Mouse (Mus musculus) frontal cortex, adult 2 months (tissue): ENCODE data around the gene Gpsm1. TPM values are rescaled to one million over a fixed set of nuclear protein-coding genes. Genes with fewer than 3 reads are reported as not detected.

Source experiments
- DNase-seq, 2 experiments: peaks; one replicate each; pipeline ENCODE4 v3.0.0; 2022; ENCODE audit warnings: low spot score in 1 of 2; ENCODE audit errors: extremely low spot score in 1 of 2
- polyA plus RNA-seq: library from polyadenylated mRNA; depleted of rRNA; stranded (reverse); fragments of >200 nt; gene quantifications from 2 replicates; pipeline ENCODE4 v1.2.3, GENCODE M21; 2012

The Gpsm1 gene
- polyA plus RNA-seq, 1 experiment: 248 TPM

GRCm38 (mm10) chr2:26330702-26331101, 15.4 kb downstream of the Gpsm1 start:
- no peak for DNase-seq

- no peak for DNase-seq
Measured at GRCm38 (mm10) chr2:26338302-26339203, 23.2 kb downstream of the Gpsm1 start.

- no peak for DNase-seq
Measured at GRCm38 (mm10) chr2:26339204-26339551, 23.9 kb downstream of the Gpsm1 start.

GRCm38 (mm10) chr2:26341510-26341981, 26.2 kb downstream of the Gpsm1 start:
- peak; percentile 50 to 57 for DNase-seq

GRCm38 (mm10) chr2:26342044-26342443, 26.7 kb downstream of the Gpsm1 start:
- peak; percentile 80 to 87 for DNase-seq

GRCm38 (mm10) chr2:26342609-26343490, 27.5 kb downstream of the Gpsm1 start:
- no peak for DNase-seq

- no peak for DNase-seq
Measured at GRCm38 (mm10) chr2:26348241-26348640, 32.9 kb downstream of the Gpsm1 start.

- DNase-seq: peak; percentile 87 to 96
Measured at GRCm38 (mm10) chr2:26351358-26352290, 36.3 kb downstream of the Gpsm1 start, which contains the start of gene Dnlz. Gene Dnlz, minus strand, starts transcription at chr2:26352110.

- DNase-seq: no peak
Measured at GRCm38 (mm10) chr2:26352291-26352910, 37.1 kb downstream of the Gpsm1 start.

- DNase-seq: no peak
Measured at GRCm38 (mm10) chr2:26353066-26353980, 38.0 kb downstream of the Gpsm1 start.

GRCm38 (mm10) chr2:26354401-26354800, 39.1 kb downstream of the Gpsm1 start:
- no peak for DNase-seq

GRCm38 (mm10) chr2:26356231-26356630, 40.9 kb downstream of the Gpsm1 start:
- DNase-seq: no peak

- no peak for DNase-seq
Measured at GRCm38 (mm10) chr2:26356678-26357077, 41.4 kb downstream of the Gpsm1 start.

- DNase-seq: no peak
Measured at GRCm38 (mm10) chr2:26357484-26357883, 42.2 kb downstream of the Gpsm1 start.

- no peak for DNase-seq
Measured at GRCm38 (mm10) chr2:26358667-26359320, 43.5 kb downstream of the Gpsm1 start.

GRCm38 (mm10) chr2:26359983-26360382, 44.7 kb downstream of the Gpsm1 start:
- DNase-seq: no peak

GRCm38 (mm10) chr2:26360772-26361171, 45.5 kb downstream of the Gpsm1 start, which contains the start of gene Card9:
Gene Card9, minus strand, starts transcription at chr2:26360918.
- DNase-seq: no peak

- DNase-seq: no peak
Measured at GRCm38 (mm10) chr2:26362991-26363390, 47.7 kb downstream of the Gpsm1 start.
